Mouse (Mus musculus) hindbrain, embryonic 14.5 days (tissue): ENCODE data around the gene Zbtb20. TPM values are rescaled to one million over a fixed set of nuclear protein-coding genes. Genes with fewer than 3 reads are reported as not detected.

Source experiments
- ATAC-seq: fragments of 200-750 bp; cut with Nextera tagmentation; 2 replicates; pipeline ENCODE4 v1.8.0; 2017; ENCODE audit warnings: moderate number of reproducible peaks, mild to moderate bottlenecking, moderate TSS enrichment, moderate library complexity; ENCODE audit not compliant: low FRiP score
- DNase-seq: peaks from one replicate; pipeline ENCODE4 v3.0.0-alpha.2; 2015; ENCODE audit warnings: low spot score
- H3K27ac ChIP-seq: fragments of 300-500 bp; sonication (generic); 2 replicates; pipeline ENCODE4 v1.5.1; 2014; ENCODE audit warnings: mild to moderate bottlenecking, moderate library complexity
- H3K27me3 ChIP-seq: fragments of 300-500 bp; sonication (generic); 2 replicates; pipeline ENCODE4 v1.6.1; 2014; ENCODE audit warnings: mild to moderate bottlenecking, low read length, mixed read lengths; ENCODE audit not compliant: control insufficient read depth, insufficient read depth
- H3K36me3 ChIP-seq: fragments of 300-500 bp; sonication (generic); replicated peaks from 2 replicates; pipeline ENCODE4 v1.6.1; 2014; ENCODE audit not compliant: control insufficient read depth, insufficient read depth
- H3K4me1 ChIP-seq: fragments of 300-500 bp; sonication (generic); replicated peaks from 2 replicates; pipeline ENCODE4 v1.6.1; 2014; ENCODE audit warnings: antibody characterized with exemption, low read length, mixed read lengths; ENCODE audit not compliant: control insufficient read depth, insufficient read depth
- H3K4me2 ChIP-seq: fragments of 300-500 bp; sonication (generic); replicated peaks from 2 replicates; pipeline ENCODE4 v1.6.1; 2014; ENCODE audit warnings: mild to moderate bottlenecking, moderate library complexity
- H3K4me3 ChIP-seq: fragments of 300-500 bp; sonication (generic); replicated peaks from 2 replicates; pipeline ENCODE4 v1.5.1; 2014; ENCODE audit warnings: mild to moderate bottlenecking, low read length
- H3K9ac ChIP-seq: fragments of 300-500 bp; sonication (generic); 2 replicates; pipeline ENCODE4 v1.6.1; 2014
- H3K9me3 ChIP-seq: fragments of 300-500 bp; sonication (generic); 2 replicates; pipeline ENCODE4 v1.6.1; 2016; ENCODE audit warnings: low read length; ENCODE audit not compliant: control insufficient read depth
- WGBS: fragments of 180-500 bp; shearing (Covaris S2); extraction: QIAGEN DNeasy Blood & Tissue Kit; methylation state at CpG from one replicate; pipeline ENCODE4 v1.1.7; 2014; 5-methylcytosine and 5-hydroxymethylcytosine counted together
- polyA plus RNA-seq: library from polyadenylated mRNA; unstranded; fragments of >200 nt; fragmentation: Nextera tagmentation; extraction: Ambion mirVana; gene quantifications from 2 replicates; pipeline ENCODE4 v1.2.1, GENCODE M21; 2014

The Zbtb20 gene
- polyA plus RNA-seq, 1 experiment from 2014 or later, result 49.7 TPM

DNA sequence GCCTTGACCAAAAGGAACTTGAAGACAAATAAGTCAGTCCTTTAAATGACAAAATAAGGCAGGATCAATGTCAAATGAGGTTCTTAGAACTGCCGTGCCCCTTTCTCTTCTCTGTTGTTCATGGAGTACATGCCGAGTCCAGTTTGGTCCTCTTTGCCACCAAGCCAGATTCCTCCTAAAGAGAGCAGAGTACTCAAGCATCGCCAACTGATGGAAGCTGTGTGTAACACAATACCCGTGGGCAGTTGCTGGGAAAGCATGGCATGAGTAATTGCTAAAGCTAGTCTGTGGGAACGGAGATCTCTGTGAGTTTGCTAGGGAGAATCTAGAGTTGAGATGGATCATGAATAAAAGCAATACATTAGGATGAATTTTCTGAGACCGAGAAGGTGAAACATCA is 206.3 kb downstream of the Zbtb20 start:
- no peak overlapping the region for H3K27ac ChIP-seq
- no peak overlapping the region for H3K4me3 ChIP-seq
- DNase-seq (no peak), ATAC-seq (no peak)
- H3K4me2 ChIP-seq, result no peak overlapping the region
- H3K9ac ChIP-seq, result no peak overlapping the region
- 76% methylated on average over 6 of the region's 6 CpGs for WGBS
- no peaks in the 10 kb centered on the region for H3K9me3 ChIP-seq
- H3K27me3 ChIP-seq, result no peaks in the 10 kb centered on the region
- H3K4me1 ChIP-seq, result no peaks in the 10 kb centered on the region
- H3K36me3 ChIP-seq, result no peaks in the 10 kb centered on the region

DNA sequence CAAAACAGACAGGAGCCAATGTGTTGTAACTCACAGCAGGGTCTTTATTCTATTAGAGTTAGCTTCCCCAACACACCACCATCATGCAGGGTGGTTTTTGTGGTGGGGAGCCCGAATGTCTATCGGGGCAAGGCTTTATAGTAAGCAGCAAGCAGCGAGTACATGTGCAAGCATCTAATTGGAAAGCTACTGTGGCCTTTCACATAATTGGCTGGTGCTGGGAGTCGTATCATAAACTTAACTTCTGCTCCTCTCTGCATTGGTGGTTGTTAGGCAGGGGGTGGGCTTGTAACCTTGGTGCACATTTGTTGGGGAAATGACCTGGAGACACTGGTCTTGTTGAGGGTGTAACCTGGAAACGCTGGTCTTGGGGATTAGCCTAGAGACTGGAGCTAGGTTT is 207.1 kb downstream of the Zbtb20 start:
- no peak for DNase-seq
- H3K36me3 ChIP-seq, result no peaks in the 10 kb centered on the region
- no peak for ATAC-seq
- no peaks in the 10 kb centered on the region for H3K9me3 ChIP-seq
- no peaks in the 10 kb centered on the region for H3K27me3 ChIP-seq
- no peak overlapping the region for H3K4me3 ChIP-seq
- H3K4me1 ChIP-seq, result no peaks in the 10 kb centered on the region
- no peak overlapping the region for H3K4me2 ChIP-seq
- no peak overlapping the region for H3K27ac ChIP-seq
- 83% methylated on average over 5 of the region's 5 CpGs for WGBS
- H3K9ac ChIP-seq, result no peak overlapping the region

DNA sequence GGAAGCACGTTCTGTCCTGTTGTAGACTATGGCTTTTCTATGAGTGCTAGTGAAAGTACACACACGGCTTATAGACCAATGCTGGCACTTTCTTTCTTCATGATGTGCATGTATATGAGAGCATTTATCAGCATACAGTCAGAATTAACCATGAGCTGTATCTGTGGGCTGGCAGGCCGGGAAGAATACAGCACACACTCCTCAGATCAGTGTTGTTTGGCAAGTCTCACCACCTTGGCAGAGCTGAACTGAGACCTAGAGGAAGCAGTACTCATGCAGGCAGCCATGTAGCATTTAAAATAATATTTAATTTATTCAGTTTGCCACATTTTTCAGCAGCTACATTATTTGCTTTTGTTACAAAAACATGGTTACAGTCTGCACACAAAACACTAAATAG is 214.5 kb downstream of the Zbtb20 start:
- ATAC-seq, result no peak
- H3K9me3 ChIP-seq, result no peaks in the 10 kb centered on the region
- no peak overlapping the region for H3K4me3 ChIP-seq
- H3K27me3 ChIP-seq, result no peaks in the 10 kb centered on the region
- 80% methylated on average over 3 of the region's 3 CpGs for WGBS
- H3K9ac ChIP-seq, result no peak overlapping the region
- no peaks in the 10 kb centered on the region for H3K36me3 ChIP-seq
- no peak overlapping the region for H3K27ac ChIP-seq
- no peak overlapping the region for H3K4me2 ChIP-seq
- H3K4me1 ChIP-seq, result no peaks in the 10 kb centered on the region
- DNase-seq, result no peak

DNA sequence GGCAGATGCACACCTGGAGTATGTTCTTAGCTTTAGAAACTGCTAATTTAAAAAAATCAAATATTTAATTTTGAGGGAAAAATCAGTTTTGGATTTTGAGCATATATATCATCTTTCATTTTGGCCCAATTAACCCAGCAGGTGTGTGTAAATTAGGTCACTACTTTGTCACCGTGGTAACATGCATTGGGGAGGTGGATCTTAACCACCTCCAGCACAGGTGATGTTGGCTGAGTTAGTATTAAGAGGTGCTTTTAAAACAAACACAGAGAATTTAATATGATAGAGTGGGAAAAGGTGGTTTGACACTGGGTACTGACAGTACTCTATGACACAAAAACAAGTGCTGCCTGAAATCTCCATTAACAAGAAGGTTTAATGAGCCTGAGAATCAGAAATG is 218.5 kb downstream of the Zbtb20 start:
- no peak overlapping the region for H3K4me2 ChIP-seq
- no peak for ATAC-seq
- no peak overlapping the region for H3K27ac ChIP-seq
- no peak for DNase-seq
- H3K4me3 ChIP-seq, result no peak overlapping the region
- no peaks in the 10 kb centered on the region for H3K27me3 ChIP-seq
- WGBS, result 82% methylated on average over 1 of the region's 1 CpGs
- H3K9me3 ChIP-seq, result no peaks in the 10 kb centered on the region
- 0 out of 2 replicates have a peak, but pooled peaks cover 4% of the 10 kb centered on the region for H3K4me1 ChIP-seq
- H3K9ac ChIP-seq, result no peak overlapping the region
- H3K36me3 ChIP-seq, result no peaks in the 10 kb centered on the region

DNA sequence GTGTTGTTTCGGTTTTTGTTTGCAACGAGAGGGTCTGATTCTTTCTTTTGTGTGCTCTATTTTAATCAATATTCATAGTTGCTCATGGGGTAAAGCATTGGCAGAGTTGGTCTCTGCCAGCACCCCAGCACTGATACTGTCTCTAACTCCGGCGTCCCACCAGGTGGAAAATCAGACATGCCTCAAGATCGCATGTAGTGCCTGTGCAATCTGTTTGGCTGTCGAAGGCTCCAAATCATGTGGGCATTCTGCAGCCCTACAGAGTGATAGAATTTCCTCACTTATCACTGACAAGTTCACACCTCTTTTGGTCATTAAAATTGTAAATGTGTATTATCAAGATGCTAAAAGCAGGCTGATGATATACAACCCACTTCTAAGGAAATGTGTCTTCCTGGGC is 219.1 kb downstream of the Zbtb20 start:
- ATAC-seq (no peak), DNase-seq (no peak)
- H3K27ac ChIP-seq, result no peak overlapping the region
- no peaks in the 10 kb centered on the region for H3K36me3 ChIP-seq
- 73% methylated on average over 6 of the region's 6 CpGs for WGBS
- H3K9me3 ChIP-seq, result no peaks in the 10 kb centered on the region
- H3K4me2 ChIP-seq, result no peak overlapping the region
- H3K4me3 ChIP-seq, result no peak overlapping the region
- no peak overlapping the region for H3K9ac ChIP-seq
- H3K27me3 ChIP-seq, result no peaks in the 10 kb centered on the region
- 0 out of 2 replicates have a peak, but pooled peaks cover 4% of the 10 kb centered on the region for H3K4me1 ChIP-seq

DNA sequence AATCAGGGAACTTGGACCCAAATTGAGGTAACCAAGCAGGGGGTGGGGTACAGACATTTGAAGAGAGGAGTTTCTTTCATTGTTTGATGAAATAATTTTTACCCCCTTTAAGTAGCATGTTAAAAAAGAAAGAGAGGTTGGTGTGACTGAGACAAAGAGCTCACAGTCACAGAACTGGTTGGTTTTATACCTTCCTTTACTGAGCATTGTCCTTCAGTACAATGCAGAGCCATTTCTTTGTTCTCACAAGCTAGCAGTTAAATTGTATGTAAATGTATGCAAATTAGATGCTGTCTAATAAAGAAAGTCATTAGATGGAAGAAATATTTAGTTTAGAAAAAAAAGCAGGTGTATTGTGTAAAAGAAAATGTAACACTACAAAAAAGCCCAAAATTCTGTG is 220.4 kb downstream of the Zbtb20 start:
- H3K4me2 ChIP-seq, result no peak overlapping the region
- H3K9ac ChIP-seq, result no peak overlapping the region
- H3K4me3 ChIP-seq, result no peak overlapping the region
- ATAC-seq, result no peak
- no peaks in the 10 kb centered on the region for H3K27me3 ChIP-seq
- peak overlapping the region; percentile 36 for H3K27ac ChIP-seq
- H3K9me3 ChIP-seq, result no peaks in the 10 kb centered on the region
- no peak for DNase-seq
- H3K4me1 ChIP-seq, result 0 out of 2 replicates have a peak, but pooled peaks cover 4% of the 10 kb centered on the region
- H3K36me3 ChIP-seq, result no peaks in the 10 kb centered on the region

DNA sequence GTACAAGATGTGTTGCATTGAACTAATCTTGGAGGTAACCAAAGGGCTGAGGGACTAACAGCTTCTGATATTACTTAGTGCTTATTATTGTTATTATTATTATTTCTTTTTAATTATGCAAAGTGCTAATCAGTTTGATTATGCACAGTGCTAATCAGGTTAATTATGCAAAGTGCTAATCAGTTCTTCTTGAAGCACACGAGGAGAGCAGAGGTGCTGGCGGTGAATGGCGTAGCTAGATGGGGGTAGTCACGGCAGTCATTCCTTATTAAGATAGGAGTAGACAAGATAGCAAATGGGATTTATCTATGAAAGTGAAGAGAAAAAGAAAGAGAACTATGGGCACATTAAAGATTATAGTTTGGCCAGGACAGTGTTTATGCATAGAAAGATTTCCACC is 222.5 kb downstream of the Zbtb20 start:
- DNase-seq (no peak), ATAC-seq (no peak)
- H3K9me3 ChIP-seq, result no peaks in the 10 kb centered on the region
- H3K4me1 ChIP-seq, result 0 out of 2 replicates have a peak, but pooled peaks cover 4% of the 10 kb centered on the region
- WGBS, result 50% methylated on average over 4 of the region's 4 CpGs
- no peaks in the 10 kb centered on the region for H3K36me3 ChIP-seq
- H3K27ac ChIP-seq, result no peak overlapping the region
- H3K4me2 ChIP-seq, result no peak overlapping the region
- H3K9ac ChIP-seq, result no peak overlapping the region
- no peak overlapping the region for H3K4me3 ChIP-seq
- no peaks in the 10 kb centered on the region for H3K27me3 ChIP-seq

DNA sequence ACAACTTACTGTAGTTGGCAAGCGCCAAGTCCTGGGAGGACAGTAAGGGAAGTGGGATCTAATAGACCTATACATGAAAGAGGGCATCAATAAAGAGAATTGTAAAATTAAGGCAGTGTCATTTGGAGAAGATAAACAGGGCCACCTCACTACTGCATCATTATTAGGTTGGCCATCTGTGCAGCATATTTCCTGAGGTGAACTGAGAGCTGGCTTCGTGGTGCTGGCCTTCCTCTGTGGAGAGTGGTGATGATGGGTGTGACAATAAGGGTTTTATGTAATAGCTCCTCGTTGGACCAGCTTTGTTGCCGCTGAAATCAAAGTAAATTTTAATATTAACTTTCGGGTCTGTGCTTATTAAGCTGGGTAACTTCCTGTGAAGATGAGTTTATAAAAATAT is 223.0 kb downstream of the Zbtb20 start:
- 0 out of 2 replicates have a peak, but pooled peaks cover 4% of the 10 kb centered on the region for H3K4me1 ChIP-seq
- 79% methylated on average over 5 of the region's 5 CpGs for WGBS
- no peaks in the 10 kb centered on the region for H3K9me3 ChIP-seq
- no peak overlapping the region for H3K4me3 ChIP-seq
- ATAC-seq, result no peak
- DNase-seq, result no peak
- H3K27ac ChIP-seq, result no peak overlapping the region
- H3K9ac ChIP-seq, result no peak overlapping the region
- H3K27me3 ChIP-seq, result no peaks in the 10 kb centered on the region
- no peak overlapping the region for H3K4me2 ChIP-seq
- H3K36me3 ChIP-seq, result no peaks in the 10 kb centered on the region

DNA sequence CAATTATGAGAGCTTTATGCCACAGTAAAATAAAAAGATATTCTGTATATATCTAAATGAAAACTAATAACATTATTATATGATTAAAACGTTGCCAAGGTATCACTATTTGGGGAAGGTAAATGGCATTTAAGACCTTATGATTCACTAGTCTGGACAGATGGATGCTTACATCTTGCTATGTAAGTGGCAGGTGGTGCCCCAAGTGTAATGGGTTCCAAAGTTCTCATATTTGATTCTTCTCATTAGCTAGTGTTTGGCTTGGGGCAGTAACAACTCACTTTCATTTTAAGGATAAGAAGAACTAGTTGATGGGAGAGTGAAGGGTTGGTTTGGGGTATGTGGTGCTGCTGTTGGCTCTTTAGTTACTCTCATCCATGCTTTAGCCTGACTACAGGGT is 235.6 kb downstream of the Zbtb20 start:
- Histone ChIP-seq H3K4me3 (no peak overlapping the region), H3K4me2 (no peak overlapping the region), H3K27ac (no peak overlapping the region), H3K27me3 (no peaks in the 10 kb centered on the region), H3K9me3 (no peaks in the 10 kb centered on the region), H3K9ac (no peak overlapping the region), H3K4me1 (no peaks in the 10 kb centered on the region), H3K36me3 (no peaks in the 10 kb centered on the region)
- no peak for ATAC-seq
- 83% methylated on average over 1 of the region's 1 CpGs for WGBS
- DNase-seq, result no peak

DNA sequence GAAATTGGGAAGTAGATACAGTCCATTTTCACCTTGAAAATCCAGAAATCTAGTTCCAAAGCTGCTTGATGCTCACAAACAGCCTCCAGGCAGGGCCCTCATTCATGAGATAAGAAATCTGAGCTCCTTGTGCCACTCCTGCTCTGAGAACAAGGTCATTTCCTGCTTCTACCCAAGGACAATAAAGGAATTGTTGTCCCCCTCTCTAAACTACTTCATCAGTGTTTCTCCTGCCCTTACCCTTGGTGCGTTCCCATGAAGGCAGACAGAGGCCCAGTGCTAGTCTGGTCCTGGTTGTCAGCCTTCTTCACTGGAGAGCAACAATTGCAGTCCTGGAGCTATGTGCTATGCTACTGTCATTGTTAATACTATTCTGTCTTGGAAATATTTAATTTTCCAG is 238.3 kb downstream of the Zbtb20 start:
- Histone ChIP-seq H3K36me3 (no peaks in the 10 kb centered on the region), H3K4me3 (no peak overlapping the region), H3K4me2 (no peak overlapping the region), H3K27me3 (no peaks in the 10 kb centered on the region), H3K9ac (no peak overlapping the region), H3K9me3 (no peaks in the 10 kb centered on the region), H3K4me1 (no peaks in the 10 kb centered on the region), H3K27ac (no peak overlapping the region)
- DNase-seq, result no peak
- WGBS, result 77% methylated on average over 1 of the region's 1 CpGs
- ATAC-seq, result no peak
